Mouse (Mus musculus): ENCODE results near the gene Serpina6.
"Not testable (repeated sequence)": the region's sequence is repeated elsewhere in the genome, so short reads cannot be mapped to it uniquely, and the experiment has no call there.

Gene Serpina6

DNA sequence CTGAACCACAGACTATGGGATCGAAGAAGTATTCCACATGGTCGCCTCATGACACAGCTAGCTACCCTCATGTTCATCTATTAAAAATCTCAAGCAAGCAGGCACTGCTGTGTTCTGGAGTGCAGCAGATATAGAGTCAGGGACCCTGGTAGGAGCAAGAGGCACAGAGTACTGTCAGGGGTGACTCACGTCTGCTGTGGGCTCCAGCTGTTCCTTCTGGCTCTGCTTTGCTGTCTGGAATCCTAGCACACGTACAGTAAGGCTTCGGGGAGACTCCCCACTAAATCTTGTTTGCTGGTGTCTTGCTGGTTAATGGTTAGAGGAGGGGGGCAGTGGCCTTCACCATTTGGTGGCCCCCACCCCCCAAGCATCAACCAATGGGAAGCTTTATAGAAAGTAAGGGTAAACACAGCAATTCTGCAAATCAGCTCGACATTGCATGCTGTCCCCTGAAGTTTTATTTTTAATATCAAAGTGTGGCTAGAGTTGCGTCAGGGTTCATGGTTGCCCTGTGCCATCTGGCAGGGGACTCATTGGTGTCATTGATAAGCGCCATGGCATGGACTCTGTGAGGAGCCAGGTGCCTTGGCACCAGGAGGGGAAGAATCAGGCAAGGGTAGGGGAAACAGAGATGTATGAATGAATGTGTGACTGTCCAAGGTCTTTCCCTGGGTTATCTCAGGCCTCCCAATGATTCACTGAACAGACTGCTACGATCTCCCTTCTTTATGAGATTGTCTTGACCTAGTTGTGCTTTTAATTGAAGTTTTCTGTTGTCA lies at the start of gene Serpina6:
Gene Serpina6, minus strand, starts transcription at position 365 of the 779 bp plus-strand sequence.
- no peak for DNase-seq (ENCODE audit: low read depth, low spot score)

DNA sequence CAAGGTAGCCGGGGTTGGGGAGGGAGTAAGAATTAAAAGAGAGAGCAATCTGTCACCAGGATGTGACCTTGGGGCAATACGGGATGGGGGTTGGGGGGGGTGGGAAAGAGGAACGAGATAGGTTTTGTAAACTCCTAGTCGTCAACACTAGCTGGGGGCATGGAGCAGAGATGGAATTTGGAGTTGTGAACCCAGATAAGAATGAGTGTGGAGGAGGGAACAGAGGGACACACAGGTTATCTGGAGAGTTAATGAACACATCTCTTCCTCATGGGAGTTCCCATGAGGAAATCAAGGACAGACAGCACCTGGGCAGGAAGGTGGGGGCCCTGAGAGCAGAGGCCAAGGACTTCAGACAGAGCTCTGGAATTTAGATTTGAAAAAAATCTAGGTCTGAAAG lies 49.1 kb upstream of the Serpina6 start:
- no peak for DNase-seq (ENCODE audit: low read depth, low spot score)

- no peak for DNase-seq (ENCODE audit: low read depth, low spot score)
These were observed 48.5 kb upstream of the Serpina6 start for GRCm38 (mm10) chr12:103705547-103705946.

DNA sequence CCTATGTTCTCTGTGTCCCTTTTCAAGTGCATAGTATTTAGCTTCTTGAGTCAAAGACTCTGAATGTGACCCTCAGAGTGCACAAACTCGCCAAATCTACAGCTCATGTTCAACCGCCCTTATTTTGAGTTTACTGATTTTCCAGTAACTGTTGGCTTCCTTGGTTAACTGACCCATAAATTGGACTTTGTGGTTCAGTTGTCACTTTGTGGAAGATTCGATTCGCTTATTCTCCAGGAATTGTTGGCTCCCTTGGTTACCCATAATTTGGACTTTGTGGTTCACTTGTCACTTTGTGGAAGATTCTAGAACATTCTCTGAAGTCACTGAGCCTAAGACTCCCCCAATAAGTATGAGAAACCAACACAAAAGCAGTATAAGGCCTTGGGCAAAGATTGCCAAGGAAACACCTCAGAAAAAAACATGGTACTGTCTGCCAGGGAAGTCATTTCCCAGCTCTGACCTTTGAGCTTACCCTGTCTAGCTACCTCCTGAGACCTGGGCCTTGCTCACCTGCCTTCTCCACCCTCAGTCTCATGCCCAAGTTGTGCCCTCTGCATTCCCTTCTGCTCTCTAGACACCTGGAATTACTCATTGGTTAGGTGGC lies 43.2 kb upstream of the Serpina6 start:
- DNase-seq (ENCODE audit: low read depth, low spot score), result no peak

DNA sequence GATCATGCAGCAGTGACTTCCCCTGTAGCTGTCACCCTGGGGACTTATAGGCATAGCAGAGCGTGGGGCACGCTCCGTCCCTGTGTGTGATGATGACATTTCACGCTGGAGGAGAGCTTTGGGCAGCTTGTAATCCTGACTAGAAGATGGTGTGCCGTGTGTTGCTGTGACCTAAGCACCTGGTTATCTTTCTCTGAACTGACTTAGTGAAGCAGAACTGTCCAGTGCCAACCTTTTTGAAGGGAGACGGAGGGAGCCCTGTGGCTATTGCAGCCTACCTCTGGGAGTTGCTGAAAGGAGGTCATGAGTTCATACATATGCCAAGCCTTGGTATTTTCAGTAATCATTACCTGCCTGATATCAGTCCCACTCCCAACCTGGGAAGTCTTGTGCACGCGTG lies 38.4 kb upstream of the Serpina6 start, which contains the start of gene Serpina1f:
Gene Serpina1f, minus strand, starts transcription at position 101 of the 400 bp plus-strand sequence.
- no peak for DNase-seq (ENCODE audit: low read depth, low spot score)

DNA sequence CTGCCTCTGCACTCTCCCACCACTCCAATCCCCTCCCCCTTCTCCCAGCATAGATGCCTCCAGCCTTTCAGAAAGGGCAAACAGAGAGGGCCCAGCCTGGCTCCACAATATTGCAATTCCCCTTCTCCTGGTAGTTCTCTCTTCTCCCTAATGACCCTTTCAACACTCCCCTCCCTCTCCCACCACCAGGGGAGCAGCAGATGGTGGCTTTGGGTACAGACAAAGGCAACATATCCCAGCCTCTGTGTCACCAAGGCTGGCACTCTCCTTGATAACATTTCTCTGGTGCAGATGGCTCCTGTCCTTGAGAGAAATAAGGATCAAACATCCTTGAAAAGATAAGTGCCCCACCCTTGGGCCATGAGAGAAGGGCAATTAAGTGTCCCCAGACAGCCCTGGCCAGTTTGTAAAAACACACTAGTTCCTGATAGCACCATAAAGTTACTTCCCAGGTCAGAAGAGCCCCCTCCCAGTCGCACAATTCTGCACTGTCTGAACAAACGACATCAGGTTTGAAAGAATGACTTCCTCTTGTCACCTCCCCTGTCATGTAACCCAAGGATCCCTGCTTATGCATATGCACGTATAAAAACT lies 31.3 kb upstream of the Serpina6 start:
- DNase-seq (ENCODE audit: low read depth, low spot score), result no peak

DNA sequence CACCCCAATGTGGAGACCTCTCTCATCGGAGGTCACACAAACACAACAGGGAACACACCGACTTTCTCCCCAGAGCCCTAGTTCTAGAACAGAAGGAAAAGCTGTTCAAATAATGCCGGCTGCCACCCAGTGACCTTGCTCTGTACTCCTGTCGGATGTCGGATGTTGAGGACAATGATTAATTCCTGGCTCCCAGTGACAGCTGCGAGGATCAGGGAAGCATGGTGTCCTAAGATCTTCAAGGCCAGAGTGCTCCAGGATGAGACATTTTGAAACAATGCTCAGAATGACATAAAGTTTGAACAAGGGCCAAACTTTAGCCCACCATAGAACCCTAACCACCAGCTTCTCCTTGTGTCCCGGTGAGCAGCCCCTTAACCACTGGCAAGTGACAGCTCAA lies 30.0 kb upstream of the Serpina6 start:
- DNase-seq (ENCODE audit: low read depth, low spot score), result no peak

- DNase-seq (ENCODE audit: low read depth, low spot score), result no peak
These were observed 29.0 kb upstream of the Serpina6 start for GRCm38 (mm10) chr12:103686050-103686449.

- DNase-seq (ENCODE audit: low read depth, low spot score), result no peak
These were observed 28.4 kb upstream of the Serpina6 start for GRCm38 (mm10) chr12:103685386-103685785.

DNA sequence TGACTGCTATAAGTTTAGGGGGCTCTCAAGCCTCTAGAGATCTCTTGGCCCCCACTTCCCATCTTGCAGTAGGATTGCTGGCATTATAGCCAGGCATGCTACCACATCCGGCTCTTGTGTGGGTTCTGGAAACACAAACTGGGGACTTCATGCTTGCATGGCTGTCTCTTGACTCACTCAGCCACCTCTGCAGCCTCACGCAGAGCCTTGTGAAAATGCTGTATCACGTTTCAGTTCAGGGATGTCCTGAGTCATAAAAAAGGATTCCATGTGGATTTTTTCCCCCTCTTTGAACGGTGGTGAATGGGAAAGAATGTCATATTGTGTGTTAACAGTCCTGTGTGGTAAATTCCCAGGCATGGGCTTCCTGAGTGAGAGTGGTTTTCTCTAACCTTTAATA lies 26.8 kb upstream of the Serpina6 start:
- no peak for DNase-seq (ENCODE audit: low read depth, low spot score)

DNA sequence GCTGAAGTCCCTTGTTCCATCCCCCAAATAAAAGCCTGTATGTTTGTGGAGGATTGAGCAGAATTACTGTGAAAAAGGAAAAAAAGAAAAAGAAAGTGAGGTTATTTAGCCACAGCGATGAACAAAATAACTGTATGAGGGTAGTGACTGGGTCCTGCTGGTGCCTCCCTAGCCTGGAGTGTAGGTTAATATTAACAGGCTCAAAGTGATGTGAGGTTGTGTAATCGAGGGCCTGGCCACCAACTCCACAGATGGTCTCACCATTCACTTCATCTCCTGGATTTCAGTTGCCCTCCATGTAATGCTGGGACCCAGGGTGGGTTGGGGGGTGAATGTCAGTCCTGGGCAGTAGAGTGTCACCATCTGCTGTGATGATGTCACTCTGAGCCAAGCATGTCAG lies 24.7 kb upstream of the Serpina6 start:
- no peak for DNase-seq (ENCODE audit: low read depth, low spot score)

DNA sequence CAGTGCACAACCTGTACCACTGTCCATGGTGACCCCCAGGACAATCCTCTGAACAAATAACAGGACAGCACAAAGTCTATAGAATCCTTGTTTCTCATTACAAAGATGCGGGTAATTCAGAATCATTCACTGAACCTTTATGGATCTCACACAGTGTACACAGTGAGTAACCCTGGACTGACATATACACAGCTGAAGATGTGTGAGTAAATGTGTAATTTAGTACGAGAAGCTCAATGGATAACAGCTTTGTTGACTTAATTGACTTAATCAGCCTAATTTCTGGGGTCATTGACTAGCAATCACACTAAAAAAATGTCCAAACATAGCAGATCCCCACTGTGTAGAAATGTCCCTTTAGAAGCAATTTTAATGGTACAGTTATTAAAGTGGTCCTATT lies 24.2 kb upstream of the Serpina6 start:
- DNase-seq (ENCODE audit: low read depth, low spot score), result no peak

- DNase-seq (ENCODE audit: low read depth, low spot score), result not testable (repeated sequence)
These were observed 22.8 kb upstream of the Serpina6 start for GRCm38 (mm10) chr12:103679853-103680252.

DNA sequence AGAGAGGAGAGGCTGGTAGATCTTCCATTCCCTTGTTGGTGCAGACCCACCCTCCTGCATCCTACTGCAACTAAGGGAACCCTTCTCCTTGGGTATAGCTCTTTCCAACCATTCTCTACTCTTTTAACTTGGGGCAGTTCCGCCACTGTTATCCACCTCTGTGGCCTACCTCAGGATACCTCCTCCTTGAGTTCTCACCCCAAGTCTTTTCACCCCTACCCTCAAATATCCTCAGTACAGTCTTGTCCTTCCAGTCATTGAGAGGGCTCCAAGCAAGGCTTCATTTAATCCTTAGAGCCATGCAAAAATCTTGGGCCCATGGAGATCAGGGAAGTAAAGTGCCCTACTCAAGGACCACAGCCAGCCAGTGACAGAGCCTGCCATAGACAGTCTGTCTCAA lies 19.0 kb upstream of the Serpina6 start, which contains the start of gene Serpina16:
Gene Serpina16, minus strand, starts transcription at position 101 of the 400 bp plus-strand sequence.
- no peak for DNase-seq (ENCODE audit: low read depth, low spot score)

- no peak for DNase-seq (ENCODE audit: low read depth, low spot score)
These were observed 16.2 kb upstream of the Serpina6 start for GRCm38 (mm10) chr12:103673179-103673578.

GRCm38 (mm10) chr12:103671483-103671882 lies 14.5 kb upstream of the Serpina6 start:
- DNase-seq (ENCODE audit: low read depth, low spot score), result no peak

- no peak for DNase-seq (ENCODE audit: low read depth, low spot score)
These were observed 14.0 kb upstream of the Serpina6 start for GRCm38 (mm10) chr12:103670964-103671363.

DNA sequence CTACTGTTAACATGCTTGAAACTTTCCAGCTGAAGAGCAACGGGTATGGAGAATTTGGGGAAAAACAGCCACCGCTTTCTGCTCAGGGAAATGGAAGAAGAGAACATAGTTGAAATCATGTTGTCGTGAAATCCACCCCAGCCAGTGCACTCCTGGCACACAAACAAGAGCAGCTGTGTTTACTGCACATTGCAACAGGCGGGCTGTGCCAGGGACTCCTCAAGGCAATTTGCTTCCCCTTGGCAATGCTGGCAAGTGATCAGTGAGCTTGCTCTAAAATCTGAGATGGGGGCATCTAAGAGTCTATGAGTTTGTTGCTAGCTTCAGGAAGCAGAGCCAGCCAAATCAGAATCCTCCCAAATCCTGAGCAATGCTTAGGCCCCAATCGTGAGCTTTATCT lies 13.3 kb upstream of the Serpina6 start:
- no peak for DNase-seq (ENCODE audit: low read depth, low spot score)

DNA sequence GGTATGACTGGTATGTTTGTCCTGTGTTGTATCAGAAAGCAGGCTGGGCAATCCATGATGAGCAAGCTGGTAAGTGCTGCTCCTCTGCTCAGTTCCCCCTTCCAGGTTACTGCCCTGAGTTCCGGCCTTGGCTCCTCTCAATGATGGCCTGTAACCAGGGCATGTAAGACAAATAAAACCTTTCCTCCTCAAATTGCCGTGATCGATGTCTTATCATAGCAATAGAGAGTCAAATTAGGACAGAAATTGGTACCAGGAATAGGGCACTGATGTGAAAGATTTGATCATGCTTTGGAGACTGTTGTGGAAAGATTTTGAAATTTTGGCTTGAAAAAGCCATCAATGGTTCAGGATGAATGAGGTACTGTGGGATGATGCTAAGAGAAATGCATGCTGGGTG lies 8.3 kb upstream of the Serpina6 start:
- no peak for DNase-seq (ENCODE audit: low read depth, low spot score)

DNA sequence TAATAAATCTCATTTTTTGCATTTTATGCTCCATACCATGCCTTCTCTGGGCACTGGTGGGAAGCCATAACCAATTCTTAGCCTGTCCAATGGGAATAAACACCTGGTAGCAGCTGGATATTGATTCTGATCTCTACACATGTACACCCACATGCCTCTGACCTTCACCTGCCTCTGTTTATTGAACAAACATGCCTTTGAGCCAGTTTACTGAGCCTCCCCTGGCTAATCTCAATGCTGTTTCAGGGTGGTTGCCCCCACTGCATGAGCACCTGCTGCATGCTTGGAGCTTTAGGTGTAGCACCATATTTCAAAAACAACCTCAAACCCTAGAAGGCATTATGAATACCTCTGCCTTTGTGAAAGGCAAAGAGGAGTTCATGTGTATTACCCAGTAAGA lies 5.0 kb upstream of the Serpina6 start:
- not testable (repeated sequence) for DNase-seq (ENCODE audit: low read depth, low spot score)

DNA sequence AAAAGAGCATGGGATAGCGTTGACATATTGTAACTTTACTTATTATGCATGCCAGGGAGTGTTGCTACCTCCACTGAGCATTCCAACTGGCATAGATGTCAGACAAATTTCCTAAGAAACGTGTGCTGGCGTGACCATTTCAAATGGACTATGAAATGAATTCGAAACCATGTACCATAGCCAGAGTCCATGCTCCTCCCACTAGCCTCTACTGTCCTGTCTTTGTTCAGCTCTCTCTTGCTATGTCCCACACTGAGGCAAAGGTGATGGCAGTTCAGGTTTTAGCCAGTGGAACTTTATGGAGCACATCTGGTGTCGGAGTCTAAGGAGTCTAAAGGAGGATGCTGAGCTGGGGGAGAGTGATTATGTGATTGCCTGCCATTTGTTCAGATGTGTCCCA lies 3.1 kb upstream of the Serpina6 start:
- no peak for DNase-seq (ENCODE audit: low read depth, low spot score)

- no peak for DNase-seq (ENCODE audit: low read depth, low spot score)
These were observed 2.2 kb upstream of the Serpina6 start for GRCm38 (mm10) chr12:103659171-103659570.

DNA sequence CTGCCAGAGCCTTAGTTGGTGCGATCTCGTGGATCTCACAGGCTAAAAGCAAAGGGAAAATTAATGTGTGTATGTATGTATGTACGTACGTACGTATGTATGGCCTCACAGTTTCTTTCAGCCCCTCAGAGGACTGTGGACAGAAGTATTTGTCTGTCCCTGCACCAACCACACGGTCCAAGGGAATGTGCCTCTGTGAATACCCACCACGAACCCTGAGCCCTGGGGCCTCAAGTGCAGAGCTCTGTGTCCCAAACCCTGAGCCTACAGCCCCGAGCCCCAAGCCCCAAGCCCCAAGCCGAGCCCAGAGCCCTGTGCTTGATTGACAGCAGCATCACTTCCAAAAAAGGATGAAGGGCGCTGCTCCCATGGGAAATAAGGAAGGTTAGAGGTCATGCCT lies 979 bp upstream of the Serpina6 start:
- DNase-seq (ENCODE audit: low read depth, low spot score), result no peak

All from CD4-positive helper T cell, adult 2 months (primary cell).